Mouse (Mus musculus) heart, embryonic 16.5 days (tissue): ENCODE measurements around the gene AW551984. TPM values are rescaled to one million over a fixed set of nuclear protein-coding genes. Genes with fewer than 3 reads are reported as not detected.
A peak's percentile ranks its signal among the peaks of the same experiment; 100 is the strongest.

Experiments
- ATAC-seq: fragments of 200-750 bp; cut with Nextera tagmentation; replicated peaks from 2 replicates; pipeline ENCODE4 v1.8.0; 2017; ENCODE audit warnings: moderate number of reproducible peaks; ENCODE audit not compliant: insufficient read depth, low FRiP score; ENCODE audit errors: extremely low read depth
- H3K27ac ChIP-seq: fragments of 300-500 bp; sonication (generic); 2 replicates; pipeline ENCODE4 v1.5.1; 2014; ENCODE audit warnings: mild to moderate bottlenecking, low read length, control low read depth, moderate library complexity
- H3K27me3 ChIP-seq: fragments of 300-500 bp; sonication (generic); 2 replicates; pipeline ENCODE4 v1.6.1; 2014; ENCODE audit warnings: low read length, mixed read lengths; ENCODE audit not compliant: control insufficient read depth, insufficient read depth
- H3K36me3 ChIP-seq: fragments of 300-500 bp; sonication (generic); 2 replicates; pipeline ENCODE4 v1.6.1; 2014; ENCODE audit not compliant: control insufficient read depth, insufficient read depth
- H3K4me1 ChIP-seq: fragments of 300-500 bp; sonication (generic); 2 replicates; pipeline ENCODE4 v1.6.1; 2014; ENCODE audit warnings: low read length, mixed read lengths; ENCODE audit not compliant: control insufficient read depth, insufficient read depth
- H3K4me2 ChIP-seq: fragments of 300-500 bp; sonication (generic); 2 replicates; pipeline ENCODE4 v1.6.1; 2014; ENCODE audit warnings: low read depth, mild to moderate bottlenecking, control low read depth, low read length
- H3K4me3 ChIP-seq: fragments of 300-500 bp; sonication (generic); 2 replicates; pipeline ENCODE4 v1.5.1; 2014; ENCODE audit warnings: mild to moderate bottlenecking, control low read depth, low read length
- H3K9ac ChIP-seq: fragments of 300-500 bp; sonication (generic); 2 replicates; pipeline ENCODE4 v1.6.1; 2014; ENCODE audit warnings: low read length, control low read depth
- H3K9me3 ChIP-seq: fragments of 300-500 bp; sonication (generic); replicated peaks from 2 replicates; pipeline ENCODE4 v1.6.1; 2016; ENCODE audit warnings: low read length; ENCODE audit not compliant: control insufficient read depth
- WGBS: fragments of 180-500 bp; shearing (Covaris S2); extraction: QIAGEN DNeasy Blood & Tissue Kit; methylation state at CpG from one replicate; pipeline ENCODE4 v1.1.7; 2014; 5-methylcytosine and 5-hydroxymethylcytosine counted together
- polyA plus RNA-seq: library from polyadenylated mRNA; unstranded; fragments of >200 nt; fragmentation: Nextera tagmentation; extraction: Ambion mirVana; gene quantifications from 2 replicates; pipeline ENCODE4 v1.2.1, GENCODE M21; 2015

Gene AW551984
- 8.0 and 8.4 TPM in 2 replicates for polyA plus RNA-seq

- no peak for ATAC-seq
- H3K4me1 ChIP-seq: peaks cover 4% of the 10 kb centered on the region
- H3K9ac ChIP-seq: peak within 1 kb of the TSS; percentile 21
- 2% methylated on average over 8 of the region's 8 CpGs for WGBS
- H3K27ac ChIP-seq: no peak within 1 kb of the TSS
- H3K4me3 ChIP-seq: peak within 1 kb of the TSS; percentile 60
- H3K9me3 ChIP-seq: no peaks in the 10 kb centered on the region
- H3K36me3 ChIP-seq: no peaks in the 10 kb centered on the region
- peak within 1 kb of the TSS; percentile 77 for H3K4me2 ChIP-seq
- no peaks in the 10 kb centered on the region for H3K27me3 ChIP-seq
Measured at GRCm38 (mm10) chr9:39603999-39604453, at the start of gene AW551984. Gene AW551984, minus strand, starts transcription at chr9:39604403.

GRCm38 (mm10) chr9:39647382-39647781 is 43.2 kb upstream of the AW551984 start:
- Histone ChIP-seq H3K9ac (no peak overlapping the region), H3K4me2 (no peak overlapping the region), H3K4me3 (no peak overlapping the region), H3K36me3 (no peaks in the 10 kb centered on the region), H3K27me3 (no peaks in the 10 kb centered on the region), H3K9me3 (no peaks in the 10 kb centered on the region), H3K27ac (no peak overlapping the region), H3K4me1 (no peaks in the 10 kb centered on the region)
- no peak for ATAC-seq
- 81% methylated on average over 4 of the region's 4 CpGs for WGBS

- H3K27ac ChIP-seq: no peak within 1 kb of the TSS
Measured at GRCm38 (mm10) chr9:39644785-39645184, 40.6 kb upstream of the AW551984 start, which contains the start of gene Olfr961. Gene Olfr961, plus strand, starts transcription at chr9:39645085.

GRCm38 (mm10) chr9:39633913-39634594 is 29.9 kb upstream of the AW551984 start:
- no peak overlapping the region for H3K9ac ChIP-seq
- H3K4me2 ChIP-seq: no peak overlapping the region
- no peaks in the 10 kb centered on the region for H3K27me3 ChIP-seq
- H3K36me3 ChIP-seq: no peaks in the 10 kb centered on the region
- no peaks in the 10 kb centered on the region for H3K9me3 ChIP-seq
- H3K4me3 ChIP-seq: no peak overlapping the region
- ATAC-seq: no peak
- 25% methylated on average over 4 of the region's 4 CpGs for WGBS
- H3K4me1 ChIP-seq: no peaks in the 10 kb centered on the region
- H3K27ac ChIP-seq: no peak overlapping the region

More at GRCm38 (mm10) chr9:39644785-39645184, 40.6 kb upstream of the AW551984 start, which contains the start of gene Olfr961:
- ATAC-seq: no peak
- Histone ChIP-seq H3K4me3 (no peak within 1 kb of the TSS), H3K36me3 (no peaks in the 10 kb centered on the region), H3K4me1 (no peaks in the 10 kb centered on the region), H3K4me2 (no peak within 1 kb of the TSS), H3K27me3 (no peaks in the 10 kb centered on the region), H3K9ac (no peak within 1 kb of the TSS), H3K9me3 (no peaks in the 10 kb centered on the region)

GRCm38 (mm10) chr9:39629069-39629468 is 24.9 kb upstream of the AW551984 start:
- no peak for ATAC-seq
- 76% methylated on average over 2 of the region's 2 CpGs for WGBS
- H3K36me3 ChIP-seq: no peaks in the 10 kb centered on the region

GRCm38 (mm10) chr9:39624711-39625110 is 20.5 kb upstream of the AW551984 start:
- ATAC-seq: no peak
- Histone ChIP-seq H3K9me3 (no peaks in the 10 kb centered on the region), H3K4me1 (no peaks in the 10 kb centered on the region), H3K27ac (no peak overlapping the region), H3K4me2 (no peak overlapping the region), H3K4me3 (no peak overlapping the region), H3K36me3 (no peaks in the 10 kb centered on the region), H3K27me3 (no peaks in the 10 kb centered on the region), H3K9ac (no peak overlapping the region)
- 52% methylated on average over 2 of the region's 2 CpGs for WGBS

More at GRCm38 (mm10) chr9:39629069-39629468, 24.9 kb upstream of the AW551984 start:
- H3K9me3 ChIP-seq: no peaks in the 10 kb centered on the region
- no peak overlapping the region for H3K9ac ChIP-seq
- no peak overlapping the region for H3K4me3 ChIP-seq
- no peak overlapping the region for H3K4me2 ChIP-seq
- H3K27ac ChIP-seq: no peak overlapping the region
- H3K4me1 ChIP-seq: no peaks in the 10 kb centered on the region
- no peaks in the 10 kb centered on the region for H3K27me3 ChIP-seq

- Histone ChIP-seq H3K27me3 (no peaks in the 10 kb centered on the region), H3K27ac (no peak overlapping the region), H3K9me3 (no peaks in the 10 kb centered on the region), H3K4me3 (no peak overlapping the region), H3K36me3 (no peaks in the 10 kb centered on the region), H3K4me1 (no peaks in the 10 kb centered on the region), H3K9ac (no peak overlapping the region), H3K4me2 (no peak overlapping the region)
- ATAC-seq: no peak
- 77% methylated on average over 3 of the region's 3 CpGs for WGBS
Measured at GRCm38 (mm10) chr9:39623783-39624182, 19.6 kb upstream of the AW551984 start.

- Histone ChIP-seq H3K27me3 (no peaks in the 10 kb centered on the region), H3K4me3 (no peak within 1 kb of the TSS), H3K4me2 (no peak within 1 kb of the TSS), H3K9ac (no peak within 1 kb of the TSS), H3K36me3 (no peaks in the 10 kb centered on the region), H3K4me1 (no peaks in the 10 kb centered on the region), H3K27ac (no peak within 1 kb of the TSS), H3K9me3 (no peaks in the 10 kb centered on the region)
- ATAC-seq: no peak
- 63% methylated on average over 1 of the region's 1 CpGs for WGBS
Measured at GRCm38 (mm10) chr9:39621073-39621472, 16.9 kb upstream of the AW551984 start, which contains the start of gene Olfr960. Gene Olfr960, plus strand, starts transcription at chr9:39621373.

- H3K4me2 ChIP-seq: no peak overlapping the region
- 30% methylated on average over 1 of the region's 1 CpGs for WGBS
- ATAC-seq: no peak
- no peaks in the 10 kb centered on the region for H3K27me3 ChIP-seq
- H3K9ac ChIP-seq: no peak overlapping the region
- H3K4me1 ChIP-seq: no peaks in the 10 kb centered on the region
- no peak overlapping the region for H3K27ac ChIP-seq
- H3K4me3 ChIP-seq: no peak overlapping the region
- no peaks in the 10 kb centered on the region for H3K36me3 ChIP-seq
- H3K9me3 ChIP-seq: no peaks in the 10 kb centered on the region
Measured at GRCm38 (mm10) chr9:39611953-39612352, 7.8 kb upstream of the AW551984 start.
